Mouse (Mus musculus) MEL (cell line): ENCODE results near the gene Wipf1. TPM values are rescaled to one million over a fixed set of nuclear protein-coding genes. Genes with fewer than 3 reads are reported as not detected.
A peak's percentile ranks its signal among the peaks of the same experiment; 100 is the strongest.
"Not testable (repeated sequence)": the region's sequence is repeated elsewhere in the genome, so short reads cannot be mapped to it uniquely, and the experiment has no call there.

ENCODE experiments used
- DNase-seq: peaks from one replicate; pipeline ENCODE4 v3.0.0; 2011; ENCODE audit warnings: low read depth, low spot score
- H3K27ac ChIP-seq: 2 replicates; pipeline ENCODE4 v1.5.1; 2012; ENCODE audit warnings: low read depth, mild to moderate bottlenecking, control low read depth, low read length, moderate library complexity; ENCODE audit not compliant: control insufficient read depth
- H3K27me3 ChIP-seq, 2 experiments: fragments of 150-350 bp in 1 of 2; sonication (generic) in 1 of 2; 2 replicates each; pipeline ENCODE4 v1.6.1; 2012; ENCODE audit warnings: low read length in 2 of 2, mild to moderate bottlenecking in 2 of 2, improper control_type of control experiment in 1 of 2, moderate library complexity in 1 of 2; ENCODE audit not compliant: insufficient read depth in 2 of 2, control insufficient read depth in 1 of 2
- H3K36me3 ChIP-seq, 2 experiments: 2 replicates each; pipeline ENCODE4 v1.6.1; 2012 to 2014; ENCODE audit warnings: low read length in 2 of 2, improper control_type of control experiment in 1 of 2, inconsistent platforms in 1 of 2, mild to moderate bottlenecking in 1 of 2; ENCODE audit not compliant: insufficient read depth in 2 of 2, control insufficient read depth in 1 of 2
- H3K4me1 ChIP-seq, 2 experiments: fragments of 150-350 bp in 1 of 2; sonication (generic) in 1 of 2; 2 replicates each; pipeline ENCODE4 v1.6.1; 2012; ENCODE audit warnings: low read length in 2 of 2, improper control_type of control experiment in 1 of 2, mild to moderate bottlenecking in 1 of 2; ENCODE audit not compliant: insufficient read depth in 2 of 2, control insufficient read depth in 1 of 2
- H3K4me3 ChIP-seq, 2 experiments: fragments of 150-350 bp in 1 of 2; sonication (generic) in 1 of 2; 2 replicates each; pipeline ENCODE4 v1.5.1; 2012; ENCODE audit warnings: low read depth in 2 of 2, low read length in 2 of 2, mild to moderate bottlenecking in 2 of 2, moderate library complexity in 2 of 2, control low read depth in 1 of 2, improper control_type of control experiment in 1 of 2; ENCODE audit not compliant: control insufficient read depth in 1 of 2, insufficient read depth in 1 of 2
- H3K79me2 ChIP-seq: 2 replicates; pipeline ENCODE4 v1.6.1; 2012; ENCODE audit warnings: mild to moderate bottlenecking, low read length, moderate library complexity; ENCODE audit not compliant: control insufficient read depth, poor library complexity, insufficient read depth
- H3K9ac ChIP-seq: 2 replicates; pipeline ENCODE4 v1.6.1; 2012; ENCODE audit warnings: low read depth, mild to moderate bottlenecking, control low read depth, low read length, moderate library complexity; ENCODE audit not compliant: control insufficient read depth, poor library complexity, severe bottlenecking
- H3K9me3 ChIP-seq: fragments of 150-350 bp; sonication (generic); replicated peaks from 2 replicates; pipeline ENCODE4 v1.6.1; 2012; ENCODE audit warnings: mild to moderate bottlenecking, low read length, improper control_type of control experiment, moderate library complexity; ENCODE audit not compliant: insufficient read depth
- BHLHE40 ChIP-seq: IDR thresholded peaks from 2 replicates; pipeline ENCODE4 v1.6.1; 2012; ENCODE audit warnings: low read depth, mild to moderate bottlenecking, inconsistent platforms, low read length, improper control_type of control experiment, borderline replicate concordance
- CHD1 ChIP-seq: IDR thresholded peaks from 2 replicates; pipeline ENCODE4 v1.6.1; 2012; ENCODE audit warnings: low read depth, mild to moderate bottlenecking, inconsistent platforms, low read length, improper control_type of control experiment
- ETS1 ChIP-seq: IDR thresholded peaks from 2 replicates; pipeline ENCODE4 v1.6.1; 2012; ENCODE audit warnings: low read depth, mild to moderate bottlenecking, inconsistent platforms, low read length, improper control_type of control experiment, moderate library complexity
- GATA1 ChIP-seq: IDR thresholded peaks from 2 replicates; pipeline ENCODE4 v1.6.1; 2011; ENCODE audit warnings: low read depth, low read length, improper control_type of control experiment
- HCFC1 ChIP-seq: IDR thresholded peaks from 2 replicates; pipeline ENCODE4 v1.6.1; 2012; ENCODE audit warnings: low read depth, mild to moderate bottlenecking, inconsistent platforms, low read length, improper control_type of control experiment, moderate library complexity
- MAFK ChIP-seq: IDR thresholded peaks from 2 replicates; pipeline ENCODE4 v1.6.1; 2011; ENCODE audit warnings: low read depth, mild to moderate bottlenecking, low read length, improper control_type of control experiment, borderline replicate concordance
- MAX ChIP-seq: IDR thresholded peaks from 2 replicates; pipeline ENCODE4 v1.6.1; 2011; ENCODE audit warnings: low read length, improper control_type of control experiment
- POLR2A ChIP-seq, 2 experiments: IDR thresholded peaks; 2 replicates each; pipeline ENCODE4 v1.6.1; 2011 to 2012; ENCODE audit warnings: low read length in 2 of 2, mild to moderate bottlenecking in 2 of 2, control low read depth in 1 of 2, improper control_type of control experiment in 1 of 2, low read depth in 1 of 2, moderate library complexity in 1 of 2; ENCODE audit not compliant: control insufficient read depth in 1 of 2, insufficient read depth in 1 of 2, poor library complexity in 1 of 2
- POLR2AphosphoS2 ChIP-seq: IDR thresholded peaks from 2 replicates; pipeline ENCODE4 v1.6.1; 2011; ENCODE audit warnings: low read length, improper control_type of control experiment
- POLR2AphosphoS5 ChIP-seq: IDR thresholded peaks from 2 replicates; pipeline ENCODE4 v1.6.1; 2012; ENCODE audit warnings: low read depth, borderline replicate concordance, mild to moderate bottlenecking, inconsistent platforms, low read length, moderate library complexity, mixed read lengths
- TCF12 ChIP-seq: IDR thresholded peaks from 2 replicates; pipeline ENCODE4 v1.6.1; 2014; ENCODE audit warnings: low read depth, mild to moderate bottlenecking, inconsistent platforms, low read length, improper control_type of control experiment, moderate library complexity
- UBTF ChIP-seq: IDR thresholded peaks from 2 replicates; pipeline ENCODE4 v1.6.1; 2012; ENCODE audit warnings: low read depth, mild to moderate bottlenecking, inconsistent platforms, low read length, improper control_type of control experiment, moderate library complexity, borderline replicate concordance; ENCODE audit not compliant: insufficient read depth
- polyA plus RNA-seq, 2 experiments: library from polyadenylated mRNA; stranded (reverse) in 1 of 2; unstranded in 1 of 2; fragments of >175 nt in 1 of 2; fragments of >200 nt in 1 of 2; gene quantifications; 2 replicates each; pipeline versions ENCODE4 v1.2.1 to v1.2.4; 2012; ENCODE audit warnings: low replicate concordance in 2 of 2, low read depth in 1 of 2; ENCODE audit not compliant: insufficient read length in 2 of 2, insufficient read depth in 1 of 2, missing spikeins in 1 of 2
- total RNA-seq: library from RNA; depleted of rRNA; stranded (reverse); fragments of 300-350 nt; gene quantifications from 2 replicates; pipeline ENCODE4 v1.2.3, GENCODE M21; 2012

Gene Wipf1
- total and polyA plus RNA-seq, 3 experiments, result 5.2 to 83.9 (median 27.1) TPM

DNA sequence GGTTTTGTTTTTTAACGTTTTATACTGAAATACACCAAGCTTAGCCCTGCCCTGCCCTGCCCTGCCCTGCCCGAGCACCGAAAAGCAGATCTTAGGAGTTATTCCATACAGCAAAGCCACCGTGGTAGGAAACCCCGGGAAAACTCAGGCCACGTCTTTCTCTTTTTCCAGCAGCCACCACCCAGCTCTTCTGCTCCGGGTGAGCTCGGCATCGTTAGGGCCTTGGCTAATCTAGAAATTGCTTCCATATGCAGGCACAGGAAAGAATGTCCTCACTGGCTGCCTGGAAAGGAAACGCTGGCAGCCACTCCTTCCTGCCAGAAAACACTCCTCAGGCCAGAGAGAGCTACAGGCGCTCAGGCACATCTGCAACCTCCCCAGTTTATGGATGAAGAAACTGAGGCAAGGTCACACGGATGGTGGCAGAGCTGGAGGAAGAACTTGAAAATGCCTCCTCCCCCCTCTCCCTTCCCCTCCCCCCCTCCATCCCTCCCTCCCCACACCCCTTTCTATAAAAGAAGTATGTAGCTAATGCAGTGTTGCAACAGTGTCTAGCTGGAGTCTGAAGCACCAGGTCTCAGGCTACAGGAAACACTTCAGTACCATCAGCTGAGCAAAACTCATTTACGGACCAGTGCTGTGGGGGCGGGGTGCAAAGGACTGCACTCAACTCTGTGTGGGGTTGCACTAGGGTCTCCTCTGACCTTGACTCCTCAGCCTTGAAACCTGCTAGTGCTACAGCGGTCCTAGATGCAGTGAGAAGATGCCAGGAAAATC, 20.1 kb downstream of the Wipf1 start:
- no peak for DNase-seq
- Histone ChIP-seq H3K36me3 (no peaks in the 10 kb centered on the region), H3K9me3 (no peaks in the 10 kb centered on the region), H3K4me1 (no peaks in the 10 kb centered on the region; a peak in 1 of 4 replicates), H3K27me3 (peaks cover 0 to 3% of the 10 kb centered on the region in 2 experiments; a peak in 1 of 4 replicates), H3K9ac (no peak overlapping the region), H3K79me2 (no peaks in the 10 kb centered on the region), H3K4me3 (no peak overlapping the region), H3K27ac (no peak overlapping the region)
- TF ChIP-seq POLR2AphosphoS5 (no peak), CHD1 (no peak), POLR2AphosphoS2 (no peak), POLR2A (IDR thresholded peaks at IDR 0.05; ENCODE audit: control insufficient read depth in 1 of 2, insufficient read depth in 1 of 2, low read depth in 1 of 2, low read length in 2 of 2, poor library complexity in 1 of 2) (no peak), TCF12 (no peak)

DNA sequence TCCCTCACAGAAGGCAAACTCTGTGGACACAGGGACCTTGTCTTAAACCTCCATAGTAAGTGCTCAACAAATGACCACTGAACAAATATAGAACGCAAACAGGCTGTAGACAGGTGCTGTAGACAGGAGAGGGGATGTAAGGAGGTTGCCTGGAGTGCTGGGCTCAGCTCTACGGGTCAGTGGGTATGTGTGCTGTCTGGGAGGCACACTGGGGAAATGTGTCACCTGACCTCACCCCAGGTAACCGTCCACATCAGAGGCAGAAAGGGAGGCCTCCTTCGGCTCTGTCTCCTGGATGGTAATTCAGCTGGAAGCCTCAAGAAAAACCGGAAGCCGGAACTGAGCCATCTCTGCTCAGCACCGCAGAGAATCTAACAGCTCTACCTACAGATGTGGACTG, 21.6 kb downstream of the Wipf1 start:
- H3K9me3 ChIP-seq, result no peaks in the 10 kb centered on the region
- peaks cover 0 to 6% of the 10 kb centered on the region in 2 experiments; a peak in 2 of 4 replicates for H3K36me3 ChIP-seq
- no peak overlapping the region for H3K9ac ChIP-seq
- no peaks in the 10 kb centered on the region for H3K79me2 ChIP-seq
- peaks cover 5 to 9% of the 10 kb centered on the region in 2 experiments for H3K4me1 ChIP-seq
- no peak overlapping the region for H3K4me3 ChIP-seq
- TF ChIP-seq HCFC1, result no peak
- no peak for TF ChIP-seq GATA1
- TF ChIP-seq UBTF, result no peak
- TF ChIP-seq ETS1, result no peak
- no peak for TF ChIP-seq BHLHE40
- no peak for TF ChIP-seq TCF12
- TF ChIP-seq MAFK, result no peak
- no peak for TF ChIP-seq MAX
- TF ChIP-seq, all 39 proteins: peak for 0
- H3K27me3 ChIP-seq, result peaks cover 0 to 3% of the 10 kb centered on the region in 2 experiments; a peak in 1 of 4 replicates
- no peak for DNase-seq
- no peak overlapping the region for H3K27ac ChIP-seq

DNA sequence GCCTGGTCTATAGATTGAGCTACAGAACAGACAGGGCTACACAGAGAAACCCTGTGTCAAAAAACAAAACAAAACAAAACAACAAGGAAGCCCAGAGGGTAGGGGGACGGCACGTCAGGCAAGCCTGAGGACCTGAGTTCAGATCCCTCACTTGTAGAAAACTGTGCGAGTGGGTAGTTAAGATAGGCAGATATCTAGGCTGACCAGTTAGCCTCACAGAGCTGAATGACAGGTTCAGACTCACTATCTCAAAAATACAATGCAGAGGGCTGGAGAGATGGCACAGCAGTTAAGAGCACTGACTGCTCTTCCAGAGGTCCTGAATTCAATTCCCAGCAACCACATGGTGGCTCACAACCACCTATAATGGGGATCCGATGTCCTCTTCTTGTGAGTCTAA, 23.2 kb downstream of the Wipf1 start:
- peaks cover 7 to 14% of the 10 kb centered on the region in 2 experiments for H3K4me1 ChIP-seq
- not testable (repeated sequence) for H3K9me3 ChIP-seq

More for the DNA sequence above, 23.2 kb downstream of the Wipf1 start:
- peaks cover 0 to 12% of the 10 kb centered on the region in 2 experiments; a peak in 2 of 4 replicates for H3K36me3 ChIP-seq
- not testable (repeated sequence) for H3K27me3 ChIP-seq, H3K79me2 ChIP-seq, H3K4me3 ChIP-seq, H3K27ac ChIP-seq, H3K9ac ChIP-seq, DNase-seq
- TF ChIP-seq GATA1 (0 out of 2 replicates have a peak, but pooled peaks have one; percentile 11), TCF12 (peak; percentile 49; the same call in 1 of the 2 replicates)
